Mouse (Mus musculus): ENCODE measurements around the gene Tial1. TPM values are rescaled to one million over a fixed set of nuclear protein-coding genes. Genes with fewer than 3 reads are reported as not detected.

Gene Tial1
- polyA plus RNA-seq, 2 experiments: 15.2 to 55.3 TPM

DNA sequence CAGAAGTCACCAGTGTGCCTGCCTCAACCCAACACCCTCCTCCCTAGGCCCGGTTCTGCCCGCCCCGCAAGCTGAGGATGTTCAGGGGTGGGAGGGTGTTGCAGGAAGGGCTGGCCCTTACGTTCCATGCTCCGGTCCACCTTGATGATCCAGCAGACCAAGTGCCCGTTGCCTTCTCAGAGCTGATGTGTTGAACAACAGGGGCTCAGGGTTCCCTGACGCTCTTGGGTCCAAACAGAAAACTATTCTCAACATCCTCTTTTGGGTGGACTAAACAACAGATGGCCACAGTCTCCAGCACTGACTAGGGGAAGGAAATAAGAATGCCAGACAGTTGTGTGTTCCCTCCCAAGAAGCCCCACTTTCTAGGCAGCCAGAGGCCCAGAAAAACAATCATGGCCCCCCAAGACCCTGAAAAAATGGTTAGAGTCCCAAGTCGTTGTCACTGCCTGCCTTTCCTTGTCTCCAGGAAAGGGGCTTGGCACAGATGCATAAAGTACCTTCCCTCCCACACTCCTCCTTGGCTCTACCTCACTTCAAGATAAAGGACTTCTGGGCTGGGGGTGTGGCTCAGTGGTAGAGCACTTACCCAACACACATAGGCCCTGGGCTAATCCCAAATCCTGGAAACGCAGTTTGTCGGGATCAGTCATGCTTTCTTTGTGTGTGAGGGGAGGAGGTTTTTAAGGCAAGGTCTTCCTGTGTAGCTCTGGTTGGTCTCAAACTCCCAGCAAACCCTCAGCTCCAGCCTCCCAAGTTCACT lies 49.3 kb downstream of the Tial1 start:
- H3K27me3 ChIP-seq (ENCODE audit: control insufficient read depth, insufficient read depth, low read length): no peaks in the 10 kb centered on the region; the same call in 1 of the 2 replicates
- no peak for ATAC-seq (ENCODE audit: insufficient read depth)
- DNase-seq (ENCODE audit: low read depth in 3 of 3, low spot score in 3 of 3): no peak
- no peak overlapping the region for H3K27ac ChIP-seq
- 0 out of 2 replicates have a peak overlapping the region, but pooled peaks have one; percentile 16 for H3K4me2 ChIP-seq (ENCODE audit: low read depth)
- no peak for TF ChIP-seq EP300 (IDR thresholded peaks at IDR 0.05; ENCODE audit: low read depth)
- no peak for TF ChIP-seq CTCF (IDR thresholded peaks at IDR 0.05; ENCODE audit: low read depth)
- H3K36me3 ChIP-seq (replicated peaks; ENCODE audit: control insufficient read depth, insufficient read depth, low read depth): no peaks in the 10 kb centered on the region
- H3K9me3 ChIP-seq (ENCODE audit: control insufficient read depth, low read length): no peaks in the 10 kb centered on the region
- H3K4me1 ChIP-seq (replicated peaks; ENCODE audit: control insufficient read depth in 2 of 2, insufficient read depth in 2 of 2, low read length in 1 of 2): peaks cover 28 to 50% of the 10 kb centered on the region in 2 experiments
- H3K9ac ChIP-seq (replicated peaks): no peak overlapping the region
- H3K4me3 ChIP-seq (ENCODE audit: insufficient read depth in 1 of 2, low read depth in 2 of 2, low read length in 2 of 2): no peak overlapping the region
- WGBS (ENCODE audit: insufficient replicate concordance): 35% methylated on average over 10 of the region's 10 CpGs

DNA sequence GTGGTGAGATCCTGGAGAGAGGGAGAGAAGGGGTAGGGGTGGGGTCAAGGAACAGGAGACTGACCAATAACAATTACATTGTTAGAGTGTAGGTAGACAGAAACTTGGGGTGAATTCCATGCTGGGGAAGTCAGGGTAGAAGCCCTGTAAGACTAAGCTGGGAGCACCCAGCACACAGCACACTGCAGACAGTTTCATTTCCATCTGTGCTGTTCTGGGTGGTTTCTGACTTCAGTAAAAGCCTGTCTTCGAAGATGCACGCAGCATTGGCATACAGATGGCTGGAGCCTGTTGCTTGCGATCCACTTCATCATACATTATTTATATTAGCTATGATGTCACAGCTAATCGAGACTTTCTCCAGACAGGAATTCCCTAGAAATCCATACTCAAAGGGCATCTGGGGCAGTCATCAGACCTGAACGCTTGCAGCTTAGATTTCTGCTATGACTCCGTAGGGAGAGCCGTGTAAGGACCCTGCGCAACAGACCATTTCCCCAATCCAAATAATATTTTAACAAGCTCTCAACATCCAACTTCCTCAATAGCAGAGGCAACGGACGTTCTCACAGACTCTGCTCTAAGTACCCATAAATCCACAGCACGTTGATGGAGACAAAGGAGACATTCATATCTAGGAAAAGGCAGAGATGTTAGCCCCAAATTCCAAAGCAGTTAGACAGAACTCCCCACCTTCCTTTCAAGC lies 50.7 kb downstream of the Tial1 start:
- Histone ChIP-seq H3K27me3 (ENCODE audit: control insufficient read depth, insufficient read depth, low read length) (no peaks in the 10 kb centered on the region), H3K4me1 (replicated peaks; ENCODE audit: control insufficient read depth in 2 of 2, insufficient read depth in 2 of 2, low read length in 1 of 2) (peaks cover 27 to 37% of the 10 kb centered on the region in 2 experiments), H3K9me3 (ENCODE audit: control insufficient read depth, low read length) (no peaks in the 10 kb centered on the region), H3K27ac (no peak overlapping the region), H3K36me3 (replicated peaks; ENCODE audit: control insufficient read depth, insufficient read depth, low read depth) (no peaks in the 10 kb centered on the region), H3K4me3 (ENCODE audit: insufficient read depth in 1 of 2, low read depth in 2 of 2, low read length in 2 of 2) (no peak overlapping the region), H3K9ac (replicated peaks) (no peak overlapping the region), H3K4me2 (ENCODE audit: low read depth) (no peak overlapping the region)
- ATAC-seq (ENCODE audit: insufficient read depth) (no peak), DNase-seq (ENCODE audit: low read depth in 3 of 3, low spot score in 3 of 3) (no peak)
- TF ChIP-seq EP300 (IDR thresholded peaks at IDR 0.05; ENCODE audit: low read depth): no peak
- 69% methylated on average over 11 of the region's 11 CpGs for WGBS (ENCODE audit: insufficient replicate concordance)

DNA sequence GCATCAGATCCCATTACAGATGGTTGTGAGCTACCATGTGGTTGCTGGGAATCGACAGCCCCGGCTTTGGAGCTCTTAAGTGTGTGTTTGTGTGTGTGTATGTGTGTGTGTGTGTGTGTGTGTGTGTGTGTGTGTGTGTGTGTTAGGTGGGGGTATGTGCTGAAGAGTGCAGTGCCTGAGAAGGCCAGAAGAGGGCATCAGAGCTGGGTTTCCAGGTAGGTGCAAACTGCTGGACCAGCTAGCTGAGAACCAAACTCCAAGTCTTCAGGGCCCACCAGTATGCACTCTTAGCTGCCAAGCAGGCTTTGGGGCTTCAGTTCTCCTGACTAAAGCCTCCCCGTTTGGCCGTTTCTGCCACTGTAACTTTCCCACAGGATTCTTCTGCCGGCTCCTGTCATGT lies 53.3 kb downstream of the Tial1 start:
- peaks cover 22 to 29% of the 10 kb centered on the region in 2 experiments for H3K4me1 ChIP-seq (replicated peaks; ENCODE audit: control insufficient read depth in 2 of 2, insufficient read depth in 2 of 2, low read length in 1 of 2)
- no peak overlapping the region for H3K27ac ChIP-seq
- TF ChIP-seq CTCF (IDR thresholded peaks at IDR 0.05; ENCODE audit: low read depth): peak; percentile 66
- no peak for TF ChIP-seq EP300 (IDR thresholded peaks at IDR 0.05; ENCODE audit: low read depth)
- no peaks in the 10 kb centered on the region for H3K36me3 ChIP-seq (replicated peaks; ENCODE audit: control insufficient read depth, insufficient read depth, low read depth)
- DNase-seq (ENCODE audit: low read depth in 3 of 3, low spot score in 3 of 3): no peak
- no peaks in the 10 kb centered on the region for H3K9me3 ChIP-seq (ENCODE audit: control insufficient read depth, low read length)
- H3K4me3 ChIP-seq (ENCODE audit: insufficient read depth in 1 of 2, low read depth in 2 of 2, low read length in 2 of 2): no peak overlapping the region
- WGBS (ENCODE audit: insufficient replicate concordance): 89% methylated on average over 5 of the region's 5 CpGs
- no peak for ATAC-seq (ENCODE audit: insufficient read depth)
- no peak overlapping the region for H3K9ac ChIP-seq (replicated peaks)
- no peaks in the 10 kb centered on the region for H3K27me3 ChIP-seq (ENCODE audit: control insufficient read depth, insufficient read depth, low read length)
- no peak overlapping the region for H3K4me2 ChIP-seq (ENCODE audit: low read depth)

DNA sequence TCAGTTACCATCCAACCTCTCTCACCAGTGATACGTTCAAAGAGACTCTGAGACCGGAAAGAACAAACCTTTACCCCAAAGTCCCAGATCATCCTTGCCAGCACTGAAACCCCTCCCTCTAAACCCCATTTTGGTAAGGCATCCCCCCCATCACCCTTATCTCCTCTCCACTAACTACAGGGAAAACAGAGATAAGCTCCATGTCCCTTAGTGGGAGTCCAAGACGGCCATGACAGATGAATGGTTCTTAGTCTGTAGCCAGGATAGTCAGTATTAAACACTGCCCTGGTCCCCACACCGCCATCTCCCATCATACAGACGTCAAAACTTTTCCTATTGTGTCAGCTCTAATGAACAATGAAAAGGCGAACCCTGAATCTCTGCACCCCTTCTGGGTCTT lies 57.5 kb downstream of the Tial1 start:
- Histone ChIP-seq H3K9ac (replicated peaks) (no peak overlapping the region), H3K4me2 (ENCODE audit: low read depth) (no peak overlapping the region), H3K9me3 (ENCODE audit: control insufficient read depth, low read length) (no peaks in the 10 kb centered on the region), H3K4me3 (ENCODE audit: insufficient read depth in 1 of 2, low read depth in 2 of 2, low read length in 2 of 2) (no peak overlapping the region), H3K27ac (no peak overlapping the region), H3K36me3 (replicated peaks; ENCODE audit: control insufficient read depth, insufficient read depth, low read depth) (peaks cover 4% of the 10 kb centered on the region; the same call in 1 of the 2 replicates), H3K27me3 (ENCODE audit: control insufficient read depth, insufficient read depth, low read length) (no peaks in the 10 kb centered on the region), H3K4me1 (replicated peaks; ENCODE audit: control insufficient read depth in 2 of 2, insufficient read depth in 2 of 2, low read length in 1 of 2) (peaks cover 27 to 41% of the 10 kb centered on the region in 2 experiments)
- whole genome bisulfite sequencing (ENCODE audit: insufficient replicate concordance): 48% methylated on average over 6 of the region's 6 CpGs
- TF ChIP-seq EP300 (IDR thresholded peaks at IDR 0.05; ENCODE audit: low read depth): no peak
- TF ChIP-seq CTCF (IDR thresholded peaks at IDR 0.05; ENCODE audit: low read depth): no peak
- no peak for DNase-seq (ENCODE audit: low read depth in 3 of 3, low spot score in 3 of 3)
- no peak for ATAC-seq (ENCODE audit: insufficient read depth)

DNA sequence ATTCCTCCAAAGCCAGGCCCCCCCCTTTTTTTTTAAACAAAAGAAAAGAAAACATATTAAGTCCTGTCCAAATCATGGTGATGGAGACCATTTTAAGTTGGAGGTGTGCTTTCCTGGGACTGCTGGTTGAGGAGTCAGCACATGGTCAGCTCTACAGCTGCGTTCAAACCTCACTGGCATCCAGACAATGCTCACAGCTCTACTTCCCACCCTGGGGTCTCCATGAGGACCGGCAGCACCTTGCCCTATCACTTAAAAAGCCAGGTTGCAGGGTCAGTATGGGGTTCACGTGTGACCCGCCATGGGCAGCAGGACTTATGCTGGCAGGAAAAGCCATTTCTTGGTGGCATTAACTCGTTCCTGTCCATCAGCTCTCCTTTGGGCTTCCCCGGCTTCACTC lies 57.9 kb downstream of the Tial1 start:
- no peaks in the 10 kb centered on the region for H3K9me3 ChIP-seq (ENCODE audit: control insufficient read depth, low read length)
- WGBS (ENCODE audit: insufficient replicate concordance): 59% methylated on average over 6 of the region's 6 CpGs
- H3K4me2 ChIP-seq (ENCODE audit: low read depth): peak overlapping the region; percentile 26
- H3K4me1 ChIP-seq (replicated peaks; ENCODE audit: control insufficient read depth in 2 of 2, insufficient read depth in 2 of 2, low read length in 1 of 2): peaks cover 31 to 45% of the 10 kb centered on the region in 2 experiments
- no peaks in the 10 kb centered on the region for H3K27me3 ChIP-seq (ENCODE audit: control insufficient read depth, insufficient read depth, low read length)
- no peak overlapping the region for H3K9ac ChIP-seq (replicated peaks)
- DNase-seq (ENCODE audit: low read depth in 3 of 3, low spot score in 3 of 3) (no peak), ATAC-seq (ENCODE audit: insufficient read depth) (no peak)
- H3K27ac ChIP-seq: peak overlapping the region; percentile 64
- no peak overlapping the region for H3K4me3 ChIP-seq (ENCODE audit: insufficient read depth in 1 of 2, low read depth in 2 of 2, low read length in 2 of 2)
- TF ChIP-seq EP300 (IDR thresholded peaks at IDR 0.05; ENCODE audit: low read depth): no peak
- TF ChIP-seq CTCF (IDR thresholded peaks at IDR 0.05; ENCODE audit: low read depth): no peak
- peaks cover 4% of the 10 kb centered on the region; the same call in 1 of the 2 replicates for H3K36me3 ChIP-seq (replicated peaks; ENCODE audit: control insufficient read depth, insufficient read depth, low read depth)
